Mouse (Mus musculus): ENCODE measurements at regions not wholly inside any gene's neighbourhood (a gene's known extent, or its start where the extent isn't known, plus 50 kb on each side); places are given as distances from the start of the nearest gene placed in this dataset.

DNA sequence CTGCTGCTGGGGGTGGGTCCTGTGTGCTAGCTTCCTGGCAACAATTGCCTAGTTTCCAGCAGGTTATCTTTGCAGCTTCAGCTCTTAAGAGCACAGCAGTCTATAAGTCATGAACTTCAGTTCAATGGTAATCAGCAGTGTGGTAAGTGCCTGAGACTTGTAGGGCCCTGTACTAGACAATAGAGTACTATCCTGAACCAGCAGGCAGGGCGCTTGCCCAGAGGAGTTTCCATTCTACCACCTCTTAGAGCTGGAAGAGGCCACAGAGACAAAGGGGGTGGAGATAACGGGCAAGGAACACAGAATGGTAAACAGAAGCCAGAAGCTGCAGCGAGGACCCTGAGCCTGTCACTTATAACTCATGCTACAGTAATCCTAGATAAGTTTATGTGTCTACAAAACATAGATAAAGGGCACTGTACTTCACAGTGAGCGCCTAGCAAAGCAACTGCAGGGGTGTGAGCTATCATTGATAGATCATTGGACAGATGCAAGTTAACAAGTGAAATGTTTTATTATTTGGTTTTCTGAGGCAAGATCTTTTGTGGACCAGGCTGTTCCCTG is 79.7 kb upstream of the Bcl6 start:
- TF ChIP-seq POLR2A (IDR thresholded peaks at IDR 0.05; ENCODE audit: low read depth, low read length) (no peak), CTCF (IDR thresholded peaks at IDR 0.05; ENCODE audit: extremely low read depth, insufficient read depth, insufficient read length, insufficient replicate concordance) (no peak)

Measured in spleen, adult 2 months (tissue).